Mouse (Mus musculus) spleen, adult 2 months (tissue): Measurements from ENCODE around the gene Dync1i1.

Source experiments
- CTCF ChIP-seq: fragments of 200-500 bp; IDR thresholded peaks from 2 replicates; pipeline ENCODE4 v1.5.1; 2011; ENCODE audit warnings: mild to moderate bottlenecking, inconsistent platforms; ENCODE audit not compliant: insufficient read depth, insufficient read length, insufficient replicate concordance; ENCODE audit errors: extremely low read depth
- POLR2A ChIP-seq: fragments of 200-500 bp; IDR thresholded peaks from 2 replicates; pipeline ENCODE4 v1.6.1; 2011; ENCODE audit warnings: low read depth, low read length, inconsistent platforms

DNA sequence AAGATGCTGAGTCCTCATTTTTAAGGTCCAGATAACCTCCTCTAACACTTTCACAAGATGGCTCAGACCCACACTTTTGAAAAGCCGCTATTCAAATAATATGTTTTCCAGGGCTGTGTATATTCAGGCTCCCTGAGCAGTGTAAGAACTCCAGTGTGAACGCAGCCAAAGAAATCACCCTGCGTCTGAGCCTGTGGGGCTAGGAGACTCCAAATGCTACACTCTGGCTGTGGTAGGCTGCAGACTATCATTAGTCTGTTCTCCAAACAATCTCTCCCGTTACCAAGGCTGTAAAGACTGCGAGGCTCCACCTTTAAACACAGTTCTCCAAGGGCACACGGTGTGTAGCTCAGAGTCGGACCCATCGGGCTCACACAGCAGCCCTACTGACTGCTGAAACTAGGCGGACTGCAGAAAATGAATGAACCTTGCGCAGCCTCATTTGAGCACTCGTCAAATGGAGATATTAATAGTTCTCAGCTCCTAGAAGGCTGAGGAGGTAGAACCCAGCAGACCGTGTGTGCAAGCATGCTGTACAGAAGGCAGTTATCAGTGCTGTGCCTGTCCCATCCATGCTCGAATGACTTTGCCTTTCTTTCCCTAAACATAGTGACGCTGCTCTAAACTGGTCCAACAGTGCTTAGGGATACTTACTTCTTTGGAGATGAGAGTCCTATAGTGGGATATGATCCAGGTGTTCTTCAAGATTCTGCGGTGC lies 146.3 kb downstream of the Dync1i1 start:
- TF ChIP-seq CTCF = no peak
- no peak for TF ChIP-seq POLR2A
